Mouse (Mus musculus) ES-E14 (cell line): ENCODE data around the gene Tnks2. TPM values are rescaled to one million over a fixed set of nuclear protein-coding genes. Genes with fewer than 3 reads are reported as not detected.
A peak's percentile ranks its signal among the peaks of the same experiment; 100 is the strongest.

ENCODE experiments used
- DNase-seq: peaks from one replicate; pipeline ENCODE4 v3.0.0-alpha.2; 2013; ENCODE audit warnings: low read depth, low spot score
- H3K27ac ChIP-seq: 2 replicates; pipeline ENCODE4 v1.5.1; 2012; ENCODE audit warnings: low read depth, mild to moderate bottlenecking, low read length, moderate library complexity, mixed read lengths; ENCODE audit not compliant: poor library complexity, insufficient read depth, severe bottlenecking
- H3K36me3 ChIP-seq: 2 replicates; pipeline ENCODE4 v1.6.1; 2012; ENCODE audit warnings: mild to moderate bottlenecking, low read length, moderate library complexity, mixed read lengths; ENCODE audit not compliant: control insufficient read depth, poor library complexity, insufficient read depth, severe bottlenecking
- H3K4me1 ChIP-seq, 2 experiments: fragments of 150-350 bp in 1 of 2; sonication (generic) in 1 of 2; 2 replicates each; pipeline ENCODE4 v1.6.1; 2012; ENCODE audit warnings: low read length in 2 of 2, mild to moderate bottlenecking in 1 of 2, mixed read lengths in 1 of 2; ENCODE audit not compliant: control insufficient read depth in 2 of 2, insufficient read depth in 2 of 2, poor library complexity in 1 of 2
- H3K4me3 ChIP-seq, 2 experiments: fragments of 150-350 bp in 1 of 2; sonication (generic) in 1 of 2; 2 replicates each; pipeline ENCODE4 v1.5.1; 2012; ENCODE audit warnings: low read length in 2 of 2, low read depth in 1 of 2, mild to moderate bottlenecking in 1 of 2, mixed read lengths in 1 of 2; ENCODE audit not compliant: insufficient read depth in 1 of 2, poor library complexity in 1 of 2, severe bottlenecking in 1 of 2
- H3K9ac ChIP-seq: 2 replicates; pipeline ENCODE4 v1.6.1; 2012; ENCODE audit warnings: low read depth, mild to moderate bottlenecking, low read length, mixed read lengths; ENCODE audit not compliant: poor library complexity, insufficient read depth, severe bottlenecking
- H3K9me3 ChIP-seq: fragments of 150-350 bp; sonication (generic); 2 replicates; pipeline ENCODE4 v1.6.1; 2012; ENCODE audit warnings: low read depth, mild to moderate bottlenecking, low read length; ENCODE audit not compliant: control insufficient read depth, insufficient read depth
- CHD2 ChIP-seq: IDR thresholded peaks from 2 replicates; pipeline ENCODE4 v1.6.1; 2014; ENCODE audit warnings: mild to moderate bottlenecking, low read depth, low read length, inconsistent platforms
- HCFC1 ChIP-seq: IDR thresholded peaks from 2 replicates; pipeline ENCODE4 v1.6.1; 2012; ENCODE audit warnings: low read length, inconsistent platforms, borderline replicate concordance; ENCODE audit not compliant: insufficient read depth
- MAFK ChIP-seq: IDR thresholded peaks from 2 replicates; pipeline ENCODE4 v1.6.1; 2014; ENCODE audit warnings: mild to moderate bottlenecking, low read depth, low read length, inconsistent platforms; ENCODE audit not compliant: insufficient read depth
- ZC3H11A ChIP-seq: IDR thresholded peaks from 2 replicates; pipeline ENCODE4 v1.6.1; 2012; ENCODE audit warnings: low read depth, mild to moderate bottlenecking, inconsistent platforms, low read length, borderline replicate concordance
- ZNF384 ChIP-seq: IDR thresholded peaks from 2 replicates; pipeline ENCODE4 v1.6.1; 2012; ENCODE audit warnings: low read depth, low read length, inconsistent platforms
- in situ Hi-C, 2 experiments: fragments of 600-800 bp; cut with MboI; formaldehyde crosslinking; loops; one replicate each; pipeline ENCODE4 v1.15.1; 2025; ENCODE audit warnings: low sequenced_read_pairs in 2 of 2, inconsistent platforms in 1 of 2; ENCODE audit not compliant: unreplicated experiment in 2 of 2
- total RNA-seq: library from RNA; depleted of rRNA; stranded (reverse); fragments of 300-350 nt; gene quantifications from 2 replicates; pipeline ENCODE4 v1.2.3, GENCODE M21; 2012

Gene Tnks2
- total RNA-seq, 1 experiment, result 289 TPM

GRCm38 (mm10) chr19:36919466-36919865, 85.4 kb downstream of the Tnks2 start, which contains the start of gene Fgfbp3:
Fgfbp3 (minus strand) TSS chr19:36919615.
- Histone ChIP-seq H3K4me3 (peak within 1 kb of the TSS; percentile 80 to 93), H3K36me3 (no peaks in the 10 kb centered on the region), H3K9ac (peak within 1 kb of the TSS; percentile 87), H3K4me1 (no peaks in the 10 kb centered on the region), H3K27ac (no peak within 1 kb of the TSS), H3K9me3 (no peaks in the 10 kb centered on the region)
- no peak for DNase-seq
- TF ChIP-seq ZC3H11A (no peak), MAFK (no peak), ZNF384 (no peak), HCFC1 (no peak), CHD2 (no peak)
- in situ Hi-C loops, result no loop called here

- Histone ChIP-seq H3K27ac (no peak overlapping the region), H3K36me3 (no peaks in the 10 kb centered on the region), H3K9ac (no peak overlapping the region), H3K9me3 (no peaks in the 10 kb centered on the region), H3K4me3 (no peak overlapping the region), H3K4me1 (peaks cover 0 to 4% of the 10 kb centered on the region in 2 experiments; a peak in 1 of 4 replicates)
- in situ Hi-C loops, result no loop called here
- TF ChIP-seq MAFK, result no peak
- no peak for TF ChIP-seq ZC3H11A
- TF ChIP-seq CHD2, result no peak
- TF ChIP-seq ZNF384, result no peak
- DNase-seq, result no peak
These were observed 88.0 kb downstream of the Tnks2 start for GRCm38 (mm10) chr19:36922015-36922414.

- in situ Hi-C loops, result no loop called here
- Histone ChIP-seq H3K4me3 (no peak overlapping the region), H3K27ac (no peak overlapping the region), H3K9ac (no peak overlapping the region), H3K4me1 (peaks cover 0 to 7% of the 10 kb centered on the region in 2 experiments; a peak in 1 of 4 replicates), H3K36me3 (no peaks in the 10 kb centered on the region), H3K9me3 (no peaks in the 10 kb centered on the region)
- DNase-seq, result no peak
- TF ChIP-seq ZNF384 (no peak), HCFC1 (no peak), ZC3H11A (no peak), CHD2 (no peak), MAFK (no peak)
These were observed 88.9 kb downstream of the Tnks2 start for GRCm38 (mm10) chr19:36922936-36923335.

DNA sequence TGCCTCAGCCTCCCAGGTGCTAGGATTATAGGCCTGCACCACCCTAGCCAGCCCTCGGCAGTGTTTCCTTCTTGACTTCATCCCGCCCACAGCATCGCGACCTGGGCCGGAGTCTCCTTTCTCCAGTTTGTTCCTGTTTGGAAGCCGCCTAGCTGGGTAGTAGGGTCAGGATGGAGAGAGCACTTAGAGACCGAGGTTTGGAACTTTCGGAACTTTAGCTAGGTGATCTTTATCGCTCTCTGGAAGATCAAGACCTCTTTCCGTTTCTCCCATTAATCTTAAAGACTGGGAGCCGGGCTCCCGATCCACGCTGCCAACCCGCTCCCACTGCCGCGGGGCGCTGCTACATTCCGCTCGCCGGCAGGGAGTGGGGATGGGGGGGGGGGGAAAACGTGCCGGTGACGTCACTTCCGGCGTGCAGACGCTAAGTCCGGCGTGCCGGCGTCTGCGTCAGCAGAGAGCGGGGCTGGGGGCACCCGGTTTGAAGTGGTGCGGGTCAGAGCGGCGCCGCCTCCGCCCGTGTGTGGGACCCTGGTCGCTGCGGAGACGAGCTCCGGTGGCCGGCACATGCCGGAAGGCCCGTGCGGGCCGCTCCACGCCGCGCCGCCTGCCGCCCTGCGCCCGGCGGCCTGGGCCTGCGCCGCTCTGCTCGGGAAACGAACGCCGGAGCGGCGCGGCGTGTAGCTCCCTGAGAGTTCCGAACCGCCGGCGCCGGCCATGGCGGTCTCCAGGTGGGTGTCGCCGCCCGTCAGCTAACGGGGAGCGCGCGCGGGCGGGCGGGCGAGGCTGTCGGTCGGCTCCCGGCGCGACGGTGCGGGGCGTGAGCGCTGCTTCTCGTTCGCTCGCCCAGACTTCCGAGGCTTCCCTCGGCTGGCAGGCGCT, 91.9 kb downstream of the Tnks2 start, which contains the start of gene Btaf1:
Gene Btaf1 (plus strand): TSS at position 409 of the 882 bp plus-strand sequence.
- Histone ChIP-seq H3K36me3 (no peaks in the 10 kb centered on the region), H3K4me1 (peaks cover 0 to 7% of the 10 kb centered on the region in 2 experiments; a peak in 1 of 4 replicates), H3K9me3 (no peaks in the 10 kb centered on the region), H3K9ac (peak within 1 kb of the TSS; percentile 99), H3K27ac (peak within 1 kb of the TSS; percentile 76), H3K4me3 (peak within 1 kb of the TSS; percentile 80 to 100)
- TF ChIP-seq MAFK, result no peak
- TF ChIP-seq HCFC1, result peak; percentile 43; the same call in 1 of the 2 replicates
- no peak for TF ChIP-seq ZC3H11A
- DNase-seq, result peak; percentile 79
- in situ Hi-C loops, result no loop called here
